Mouse (Mus musculus): ENCODE results near the gene Begain.

The Begain gene

GRCm38 (mm10) chr12:109068167-109068653 lies at the start of gene Begain:
TSS of gene Begain (minus strand) at chr12:109068217.
- DNase-seq, result no peak

- DNase-seq, result no peak
Observed at GRCm38 (mm10) chr12:109115707-109116106, 47.7 kb upstream of the Begain start.

GRCm38 (mm10) chr12:109115161-109115560 lies 47.1 kb upstream of the Begain start:
- no peak for DNase-seq

- no peak for DNase-seq
Observed at GRCm38 (mm10) chr12:109112996-109113592, 45.1 kb upstream of the Begain start.

GRCm38 (mm10) chr12:109112354-109112995 lies 44.5 kb upstream of the Begain start:
- DNase-seq, result no peak

DNA sequence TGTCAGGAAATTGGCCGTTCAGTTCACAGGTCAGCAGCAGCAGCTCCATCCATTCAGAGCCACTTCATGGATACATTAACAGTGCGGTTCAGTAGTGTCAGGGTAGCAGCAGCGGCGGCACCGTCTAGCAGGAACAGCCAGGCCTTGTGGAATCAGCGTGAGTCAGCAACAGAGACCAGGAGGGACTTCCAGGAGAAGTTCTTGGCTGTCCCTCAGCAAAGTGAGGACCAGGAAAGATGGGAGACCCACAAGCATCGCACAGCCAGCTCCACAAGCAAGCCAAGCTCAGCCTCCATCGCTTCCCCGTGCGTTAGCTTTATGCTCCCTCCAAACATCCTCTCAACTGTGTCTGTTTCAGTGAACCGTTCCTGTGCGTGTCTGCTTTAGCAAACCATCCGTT lies 40.9 kb upstream of the Begain start:
- no peak for DNase-seq

DNA sequence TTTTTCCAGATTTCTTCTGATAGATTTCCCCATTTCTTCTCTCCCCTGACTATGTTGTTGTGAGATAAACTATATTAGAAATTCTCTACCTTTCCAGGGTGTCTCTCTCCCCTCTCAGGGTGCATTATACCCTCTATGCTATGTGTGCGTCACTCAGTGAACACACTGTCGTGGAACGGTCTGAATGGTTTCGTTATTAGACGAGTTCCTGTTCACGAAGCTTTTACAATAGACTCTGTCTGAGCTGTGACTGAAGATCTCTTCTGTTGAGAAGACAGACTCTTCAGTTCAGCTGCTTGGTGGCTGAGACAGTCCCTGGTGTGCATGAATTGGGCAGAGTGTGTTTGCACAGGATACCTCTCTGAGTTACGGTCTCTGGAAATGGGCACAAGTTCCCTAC lies 32.4 kb upstream of the Begain start:
- DNase-seq, result no peak

GRCm38 (mm10) chr12:109090456-109091130 lies 22.6 kb upstream of the Begain start:
- no peak for DNase-seq

DNA sequence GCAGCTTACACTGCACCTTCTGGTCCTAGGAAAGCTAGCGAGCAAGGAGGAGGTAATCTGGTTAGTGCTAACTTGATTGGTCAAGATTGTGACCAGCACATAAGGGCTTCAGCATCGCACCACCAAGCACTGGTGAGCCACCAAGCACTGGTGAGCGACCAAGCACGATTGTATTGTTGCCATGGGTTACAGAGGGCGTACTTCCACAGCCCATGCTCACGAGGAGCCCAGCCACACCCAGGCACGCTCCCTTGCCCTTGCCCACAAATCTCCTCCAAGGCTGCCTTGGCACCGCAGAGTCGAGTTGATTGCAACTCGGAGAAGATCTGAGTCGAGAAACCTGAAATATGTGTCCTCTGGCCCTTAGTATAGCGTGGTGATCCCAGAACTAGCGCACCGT lies 22.0 kb upstream of the Begain start:
- no peak for DNase-seq

DNA sequence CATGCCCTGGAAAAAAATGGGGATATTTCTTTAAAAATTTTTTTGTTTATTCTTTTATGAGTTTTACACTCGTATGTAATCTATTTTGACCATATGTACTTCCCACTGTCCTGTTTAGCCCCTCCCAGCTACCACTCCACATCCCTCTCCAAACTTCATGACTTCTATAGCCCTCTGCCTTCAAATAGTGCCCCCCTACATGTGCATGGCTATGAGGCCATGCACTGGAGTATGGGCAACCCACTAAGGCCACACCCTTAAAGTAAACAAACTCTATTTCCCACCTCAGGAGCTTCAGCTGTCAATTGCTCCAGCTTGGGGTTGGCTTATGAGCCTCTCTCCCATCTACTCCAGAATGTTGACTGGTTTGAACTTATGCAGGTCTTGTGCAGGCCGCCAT lies 18.1 kb upstream of the Begain start:
- DNase-seq, result no peak

- DNase-seq, result peak; percentile 78
Observed at GRCm38 (mm10) chr12:109085674-109086073, 17.7 kb upstream of the Begain start.

GRCm38 (mm10) chr12:109085046-109085445 lies 17.0 kb upstream of the Begain start:
- no peak for DNase-seq

DNA sequence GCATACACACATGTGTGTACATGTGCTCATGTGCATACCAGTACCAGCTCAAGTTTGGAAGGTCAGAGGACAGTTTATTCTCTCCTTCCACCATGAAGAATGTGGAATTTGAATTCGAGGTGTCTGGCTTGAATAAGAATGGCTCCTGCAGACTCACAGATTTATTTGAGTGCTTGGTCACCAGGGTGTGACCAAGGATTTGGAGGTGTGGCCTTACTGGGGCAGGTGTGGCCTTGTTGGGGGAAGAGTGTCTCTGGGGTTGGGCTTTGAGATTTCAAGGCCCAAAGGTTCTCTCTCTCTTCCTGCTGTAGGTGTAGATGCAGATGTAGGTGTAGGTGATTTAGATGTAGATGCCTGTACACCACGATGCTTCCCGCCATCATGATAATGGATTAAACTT lies 15.5 kb upstream of the Begain start:
- no peak for DNase-seq

GRCm38 (mm10) chr12:109077036-109077435 lies 9.0 kb upstream of the Begain start:
- DNase-seq, result no peak

- no peak for DNase-seq
Observed at GRCm38 (mm10) chr12:109074777-109075285, 6.8 kb upstream of the Begain start.

- no peak for DNase-seq
Observed at GRCm38 (mm10) chr12:109074106-109074505, 6.1 kb upstream of the Begain start.

- DNase-seq, result no peak
Observed at GRCm38 (mm10) chr12:109071248-109071647, 3.2 kb upstream of the Begain start.

- no peak for DNase-seq
Observed at GRCm38 (mm10) chr12:109069751-109070150, 1.7 kb upstream of the Begain start.

DNA sequence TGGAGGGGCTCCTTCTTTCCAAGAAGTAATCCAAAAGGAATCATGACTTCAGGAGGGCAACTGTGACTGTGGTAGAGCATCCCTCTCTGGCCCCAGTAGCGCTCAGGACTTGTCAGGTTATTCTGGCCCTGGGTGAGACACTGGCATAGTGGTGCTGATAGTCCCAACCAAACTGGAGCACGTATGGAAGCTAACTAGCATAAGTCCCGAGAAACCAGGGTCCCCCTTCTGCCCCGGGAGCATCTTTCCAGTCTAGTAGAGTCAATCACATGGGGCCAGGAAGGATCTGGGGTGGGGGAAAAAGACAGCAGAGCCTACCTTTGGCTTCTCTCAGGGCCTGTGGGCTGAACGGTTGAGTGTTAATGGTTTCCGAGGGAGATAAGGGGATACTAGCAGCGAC lies 721 bp upstream of the Begain start:
- no peak for DNase-seq

- peak; percentile 34 for DNase-seq
Observed at GRCm38 (mm10) chr12:109067561-109068135, 369 bp downstream of the Begain start.

GRCm38 (mm10) chr12:109058660-109059059 lies 9.4 kb downstream of the Begain start:
- no peak for DNase-seq

DNA sequence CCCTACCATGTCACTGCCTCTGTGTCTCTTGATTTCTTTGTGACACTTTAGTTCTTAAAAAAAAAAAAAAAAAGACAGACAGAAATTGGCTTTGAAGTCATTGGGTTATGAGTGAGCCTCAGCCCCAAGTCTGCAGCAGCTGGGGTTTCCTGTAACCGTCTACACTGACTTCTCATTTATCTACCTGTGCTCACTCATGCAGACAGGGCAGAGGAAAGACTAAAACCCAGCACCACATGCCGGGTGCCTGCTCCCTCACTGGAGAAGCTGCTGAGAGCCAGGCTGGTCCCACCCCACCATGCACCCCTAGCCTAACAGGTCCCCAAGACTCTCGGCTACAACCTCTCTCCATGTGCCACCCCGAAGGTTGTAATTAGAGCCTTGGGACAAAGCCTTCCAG lies 10.3 kb downstream of the Begain start:
- no peak for DNase-seq

- no peak for DNase-seq
Observed at GRCm38 (mm10) chr12:109053020-109053806, 14.8 kb downstream of the Begain start.

Data from layer of hippocampus, adult 9-11 months (tissue).